8 mouse cellular contexts compared by ENCODE assay signal in genomic region chr14:61571366-61571765, GRCm38 (mm10). TPM values are rescaled to one million over a fixed set of nuclear protein-coding genes. Genes with fewer than 3 reads are reported as not detected.
DNase-seq lines count a peak whose midpoint lies in the region; ATAC-seq lines count a peak whose summit lies in the region.

No protein-coding gene starts in this region.

- no peaks in the 10 kb centered on the region for H3K36me3 ChIP-seq in liver, embryonic 11.5 days (ENCODE audit: control insufficient read depth, insufficient read depth, low read length)

- WGBS in liver, embryonic 11.5 days = 12% methylated on average over 4 of the region's 4 CpGs

- no peaks in the 10 kb centered on the region for H3K4me1 ChIP-seq in liver, embryonic 11.5 days (replicated peaks; ENCODE audit: control insufficient read depth, insufficient read depth, low read length)

- H3K27ac ChIP-seq in liver, embryonic 11.5 days (ENCODE audit: low read depth, low read length) = no peak overlapping the region

- no peak overlapping the region for H3K9ac ChIP-seq in liver, embryonic 11.5 days (ENCODE audit: low read depth, low read length)

- H3K4me3 ChIP-seq in liver, embryonic 11.5 days (ENCODE audit: low read depth, low read length) = no peak overlapping the region

- no peak overlapping the region for H3K4me2 ChIP-seq in liver, embryonic 11.5 days

- H3K9me3 ChIP-seq in liver, embryonic 11.5 days (ENCODE audit: control insufficient read depth, low read length) = no peaks in the 10 kb centered on the region

- intact Hi-C loops in gastrocnemius, postnatal 14 days (cut with DNase I; ENCODE audit: low total_unique reads) = loop anchor here (10.0 kb wide), 1 partner anchor 463 kb away; no protein-coding TSS in a partner anchor

- ATAC-seq in liver, embryonic 11.5 days (replicated peaks; ENCODE audit: low FRiP score) = no peak

- no peaks in the 10 kb centered on the region for H3K27me3 ChIP-seq in liver, embryonic 11.5 days (replicated peaks; ENCODE audit: control insufficient read depth, insufficient read depth, low read length)

- DNase-seq in 3134 (ENCODE audit: extremely low read depth, insufficient read length, low spot score) (peak; percentile 10), MEL-GATA-1-ER (ENCODE audit: extremely low read depth, low read depth) (peak; percentile 35)
- DNase-seq in cerebellum, adult 9-11 months = peak; percentile 69
- DNase-seq in gastrocnemius, postnatal 14 days = peak; percentile 88
- peak; percentile 90 for DNase-seq in kidney, adult 9 months
- DNase-seq in liver, embryonic 11.5 days (ENCODE audit: low spot score) = peak; percentile 66
- peak; percentile 81 for DNase-seq in ovary, postnatal 14 days (ENCODE audit: low spot score)
- DNase-seq in thymus, postnatal 10 days (ENCODE audit: low spot score in 2 of 2) = peak; percentile 61 to 91

RNA-seq across cellular contexts. Expression of gene Spryd7, which starts 14.7 kb away (rescaled TPM):
- total RNA-seq in gastrocnemius, postnatal 14 days (2021) = 10 to 100 TPM; 38.7 to 47.8 TPM
- 24.0 and 24.5 TPM in 2 replicates for polyA plus RNA-seq in liver, embryonic 11.5 days (2014; fragmentation: Nextera tagmentation; extraction: Ambion mirVana)

RNA-seq across cellular contexts. Expression of gene Trim13, which starts 26.7 kb away (rescaled TPM):
- 10 to 100 TPM in 1 of 2 experiments, 1 to 10 TPM in 1; 8.0 to 15.8 TPM for total RNA-seq in gastrocnemius, postnatal 14 days (2021)
- polyA plus RNA-seq in liver, embryonic 11.5 days (2014; fragmentation: Nextera tagmentation; extraction: Ambion mirVana) = 12.8 and 14.2 TPM in 2 replicates

RNA-seq across cellular contexts. Expression of gene Kcnrg, which starts 35.9 kb away (rescaled TPM):
- under 1 TPM; 0.16 to 0.27 TPM for total RNA-seq in gastrocnemius, postnatal 14 days (2021)
- 0.55 and 0.61 TPM in 2 replicates for polyA plus RNA-seq in liver, embryonic 11.5 days (2014; fragmentation: Nextera tagmentation; extraction: Ambion mirVana)

Comparison
In these comparisons a context has a peak if more than half of its experiments do, and no peak if none do; other contexts are left out.
1. DNase-seq: peak in every context shown above with its lines; median percentile 90 in kidney, adult 9 months; 88 in gastrocnemius, postnatal 14 days; 81 in ovary, postnatal 14 days; 76 in thymus, postnatal 10 days; 69 in cerebellum, adult 9-11 months; 66 in liver, embryonic 11.5 days; 35 in MEL-GATA-1-ER; 10 in 3134.